Mouse (Mus musculus): ENCODE measurements around the gene Gm13697.
"Not testable (repeated sequence)": the region's sequence is repeated elsewhere in the genome, so short reads cannot be mapped to it uniquely, and the experiment has no call there.

The Gm13697 gene

DNA sequence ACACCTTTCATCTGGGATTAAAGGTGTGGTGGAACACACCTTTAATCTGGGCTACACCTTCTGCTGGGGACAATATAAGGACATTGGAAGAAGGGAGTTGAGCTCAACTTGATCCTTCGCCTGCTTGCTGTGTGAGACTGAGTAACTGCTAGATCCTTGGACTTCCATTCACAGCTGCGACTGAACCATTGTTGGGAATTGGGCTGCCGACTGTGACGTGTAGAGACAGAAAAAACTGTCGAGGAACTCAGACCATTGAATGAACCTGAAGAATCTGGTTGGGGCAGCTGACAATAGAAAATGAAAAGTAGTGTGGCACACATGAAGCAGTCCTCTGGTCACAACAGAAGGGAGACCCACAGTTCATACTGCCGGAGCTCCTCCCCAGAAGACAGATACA, at the start of gene Gm13697:
TSS of gene Gm13697 (plus strand) at position 301 of the 400 bp plus-strand sequence.
- DNase-seq (ENCODE audit: inconsistent ontology term) = not testable (repeated sequence)

DNA sequence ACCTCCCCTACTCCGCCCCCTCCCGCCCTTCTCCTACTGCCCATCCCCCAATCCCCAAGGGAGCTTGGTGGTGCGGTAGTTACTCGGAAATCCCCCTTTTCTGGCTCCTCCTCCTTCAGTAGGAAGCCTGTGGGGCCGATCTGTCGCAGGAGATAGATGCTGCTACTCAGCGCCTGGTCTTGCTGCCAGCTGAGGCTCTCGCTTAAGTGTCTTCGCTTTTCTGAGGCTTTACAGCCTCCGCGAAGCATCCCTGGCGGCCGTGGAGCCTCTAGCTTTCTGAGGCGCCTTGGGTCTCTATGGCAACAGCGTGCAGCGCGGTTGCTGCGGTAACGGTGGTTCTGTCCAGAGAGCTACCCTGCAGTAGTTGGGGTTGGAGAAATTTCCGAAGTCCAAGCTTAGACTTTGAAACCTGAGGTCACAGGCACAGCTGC, 43.6 kb upstream of the Gm13697 start, which contains the start of gene Zswim2:
TSS of gene Zswim2 (minus strand) at position 298 of the 431 bp plus-strand sequence.
- peak; percentile 60 for DNase-seq (ENCODE audit: inconsistent ontology term)

DNA sequence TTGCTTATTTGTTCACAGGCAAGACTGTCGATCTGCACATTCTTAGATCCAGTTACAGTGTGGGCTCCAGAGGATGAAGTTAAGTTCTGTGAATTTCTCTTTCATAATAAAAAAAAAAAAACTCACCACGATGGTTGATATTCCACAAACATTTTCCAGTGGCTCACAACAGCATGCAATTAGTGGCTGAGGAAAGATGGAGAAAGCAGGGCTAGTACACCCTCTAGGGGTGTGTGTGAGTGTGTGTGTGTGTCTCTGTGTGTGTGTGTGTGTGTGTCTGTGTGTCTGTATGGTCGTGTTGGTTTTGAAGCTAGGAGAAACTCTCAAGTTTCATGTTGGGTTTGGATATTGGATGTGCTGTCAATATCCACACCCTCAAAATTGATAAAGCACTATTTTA, 43.2 kb upstream of the Gm13697 start:
- no peak for DNase-seq (ENCODE audit: inconsistent ontology term)

DNA sequence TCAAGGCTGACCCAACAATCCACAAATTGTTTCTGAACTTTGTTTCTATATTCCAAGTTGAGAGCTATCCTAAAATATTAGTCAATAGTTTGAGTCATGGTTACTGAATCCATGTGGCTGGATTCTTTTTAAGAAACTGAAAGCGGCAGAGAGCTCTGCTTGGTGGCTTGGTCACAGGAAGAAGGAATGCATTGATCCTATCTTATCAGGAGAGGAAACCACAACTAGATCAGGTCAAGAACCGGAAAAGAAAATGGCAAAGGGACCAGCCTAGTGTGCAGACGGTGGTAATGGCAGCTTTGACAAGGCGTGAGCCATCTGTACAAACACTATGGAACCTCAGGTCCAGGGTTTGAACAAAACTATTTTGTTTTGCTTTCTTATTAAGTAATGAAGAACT, 42.8 kb upstream of the Gm13697 start:
- DNase-seq (ENCODE audit: inconsistent ontology term) = peak; percentile 11

DNA sequence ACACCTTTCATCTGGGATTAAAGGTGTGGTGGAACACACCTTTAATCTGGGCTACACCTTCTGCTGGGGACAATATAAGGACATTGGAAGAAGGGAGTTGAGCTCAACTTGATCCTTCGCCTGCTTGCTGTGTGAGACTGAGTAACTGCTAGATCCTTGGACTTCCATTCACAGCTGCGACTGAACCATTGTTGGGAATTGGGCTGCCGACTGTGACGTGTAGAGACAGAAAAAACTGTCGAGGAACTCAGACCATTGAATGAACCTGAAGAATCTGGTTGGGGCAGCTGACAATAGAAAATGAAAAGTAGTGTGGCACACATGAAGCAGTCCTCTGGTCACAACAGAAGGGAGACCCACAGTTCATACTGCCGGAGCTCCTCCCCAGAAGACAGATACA, 29.1 kb upstream of the Gm13697 start, which contains the start of gene Gm13698:
TSS of gene Gm13698 (plus strand) at position 301 of the 400 bp plus-strand sequence.
- DNase-seq (ENCODE audit: inconsistent ontology term) = not testable (repeated sequence)

DNA sequence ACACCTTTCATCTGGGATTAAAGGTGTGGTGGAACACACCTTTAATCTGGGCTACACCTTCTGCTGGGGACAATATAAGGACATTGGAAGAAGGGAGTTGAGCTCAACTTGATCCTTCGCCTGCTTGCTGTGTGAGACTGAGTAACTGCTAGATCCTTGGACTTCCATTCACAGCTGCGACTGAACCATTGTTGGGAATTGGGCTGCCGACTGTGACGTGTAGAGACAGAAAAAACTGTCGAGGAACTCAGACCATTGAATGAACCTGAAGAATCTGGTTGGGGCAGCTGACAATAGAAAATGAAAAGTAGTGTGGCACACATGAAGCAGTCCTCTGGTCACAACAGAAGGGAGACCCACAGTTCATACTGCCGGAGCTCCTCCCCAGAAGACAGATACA, 23.3 kb upstream of the Gm13697 start, which contains the start of gene Gm13693:
TSS of gene Gm13693 (plus strand) at position 301 of the 400 bp plus-strand sequence.
- not testable (repeated sequence) for DNase-seq (ENCODE audit: inconsistent ontology term)

DNA sequence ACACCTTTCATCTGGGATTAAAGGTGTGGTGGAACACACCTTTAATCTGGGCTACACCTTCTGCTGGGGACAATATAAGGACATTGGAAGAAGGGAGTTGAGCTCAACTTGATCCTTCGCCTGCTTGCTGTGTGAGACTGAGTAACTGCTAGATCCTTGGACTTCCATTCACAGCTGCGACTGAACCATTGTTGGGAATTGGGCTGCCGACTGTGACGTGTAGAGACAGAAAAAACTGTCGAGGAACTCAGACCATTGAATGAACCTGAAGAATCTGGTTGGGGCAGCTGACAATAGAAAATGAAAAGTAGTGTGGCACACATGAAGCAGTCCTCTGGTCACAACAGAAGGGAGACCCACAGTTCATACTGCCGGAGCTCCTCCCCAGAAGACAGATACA, 17.5 kb upstream of the Gm13697 start, which contains the start of gene Gm13695:
TSS of gene Gm13695 (plus strand) at position 301 of the 400 bp plus-strand sequence.
- not testable (repeated sequence) for DNase-seq (ENCODE audit: inconsistent ontology term)

DNA sequence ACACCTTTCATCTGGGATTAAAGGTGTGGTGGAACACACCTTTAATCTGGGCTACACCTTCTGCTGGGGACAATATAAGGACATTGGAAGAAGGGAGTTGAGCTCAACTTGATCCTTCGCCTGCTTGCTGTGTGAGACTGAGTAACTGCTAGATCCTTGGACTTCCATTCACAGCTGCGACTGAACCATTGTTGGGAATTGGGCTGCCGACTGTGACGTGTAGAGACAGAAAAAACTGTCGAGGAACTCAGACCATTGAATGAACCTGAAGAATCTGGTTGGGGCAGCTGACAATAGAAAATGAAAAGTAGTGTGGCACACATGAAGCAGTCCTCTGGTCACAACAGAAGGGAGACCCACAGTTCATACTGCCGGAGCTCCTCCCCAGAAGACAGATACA, 11.7 kb upstream of the Gm13697 start, which contains the start of gene Gm13696:
TSS of gene Gm13696 (plus strand) at position 301 of the 400 bp plus-strand sequence.
- DNase-seq (ENCODE audit: inconsistent ontology term) = not testable (repeated sequence)

DNA sequence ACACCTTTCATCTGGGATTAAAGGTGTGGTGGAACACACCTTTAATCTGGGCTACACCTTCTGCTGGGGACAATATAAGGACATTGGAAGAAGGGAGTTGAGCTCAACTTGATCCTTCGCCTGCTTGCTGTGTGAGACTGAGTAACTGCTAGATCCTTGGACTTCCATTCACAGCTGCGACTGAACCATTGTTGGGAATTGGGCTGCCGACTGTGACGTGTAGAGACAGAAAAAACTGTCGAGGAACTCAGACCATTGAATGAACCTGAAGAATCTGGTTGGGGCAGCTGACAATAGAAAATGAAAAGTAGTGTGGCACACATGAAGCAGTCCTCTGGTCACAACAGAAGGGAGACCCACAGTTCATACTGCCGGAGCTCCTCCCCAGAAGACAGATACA, 5.9 kb upstream of the Gm13697 start, which contains the start of gene Gm13694:
TSS of gene Gm13694 (plus strand) at position 301 of the 400 bp plus-strand sequence.
- DNase-seq (ENCODE audit: inconsistent ontology term) = not testable (repeated sequence)

DNA sequence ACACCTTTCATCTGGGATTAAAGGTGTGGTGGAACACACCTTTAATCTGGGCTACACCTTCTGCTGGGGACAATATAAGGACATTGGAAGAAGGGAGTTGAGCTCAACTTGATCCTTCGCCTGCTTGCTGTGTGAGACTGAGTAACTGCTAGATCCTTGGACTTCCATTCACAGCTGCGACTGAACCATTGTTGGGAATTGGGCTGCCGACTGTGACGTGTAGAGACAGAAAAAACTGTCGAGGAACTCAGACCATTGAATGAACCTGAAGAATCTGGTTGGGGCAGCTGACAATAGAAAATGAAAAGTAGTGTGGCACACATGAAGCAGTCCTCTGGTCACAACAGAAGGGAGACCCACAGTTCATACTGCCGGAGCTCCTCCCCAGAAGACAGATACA, 5.7 kb downstream of the Gm13697 start, which contains the start of gene Gm13691:
TSS of gene Gm13691 (plus strand) at position 301 of the 400 bp plus-strand sequence.
- DNase-seq (ENCODE audit: inconsistent ontology term) = not testable (repeated sequence)

DNA sequence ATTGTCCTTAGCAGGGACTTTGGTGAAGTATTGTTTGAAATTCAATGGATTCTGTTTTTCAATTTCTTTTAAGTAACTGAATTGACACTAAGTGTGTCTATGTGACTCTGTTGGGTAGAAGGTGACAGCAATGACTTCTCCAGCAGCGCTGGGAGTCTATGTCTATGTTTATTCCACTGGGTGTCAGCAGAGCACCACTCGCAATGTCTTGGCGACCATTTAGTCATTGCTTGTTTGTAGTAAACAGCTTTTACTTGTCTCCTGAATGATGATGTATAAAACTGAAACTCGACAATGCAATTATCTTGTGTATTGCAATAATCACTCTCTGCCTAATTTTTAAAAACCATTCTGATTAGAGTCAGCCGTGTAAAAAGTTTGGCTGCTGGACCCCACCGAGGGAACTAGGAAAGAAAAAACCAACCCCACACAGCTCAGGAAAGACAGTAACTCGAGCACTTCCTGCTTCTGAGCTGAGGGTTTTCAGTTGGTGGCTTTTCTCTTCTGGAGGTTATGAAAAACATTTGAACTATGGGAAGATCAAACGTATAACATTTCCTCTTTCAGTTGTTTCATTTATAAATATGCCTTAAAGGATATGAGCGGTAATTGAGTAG, 9.2 kb downstream of the Gm13697 start:
- not testable (repeated sequence) for DNase-seq (ENCODE audit: inconsistent ontology term)

DNA sequence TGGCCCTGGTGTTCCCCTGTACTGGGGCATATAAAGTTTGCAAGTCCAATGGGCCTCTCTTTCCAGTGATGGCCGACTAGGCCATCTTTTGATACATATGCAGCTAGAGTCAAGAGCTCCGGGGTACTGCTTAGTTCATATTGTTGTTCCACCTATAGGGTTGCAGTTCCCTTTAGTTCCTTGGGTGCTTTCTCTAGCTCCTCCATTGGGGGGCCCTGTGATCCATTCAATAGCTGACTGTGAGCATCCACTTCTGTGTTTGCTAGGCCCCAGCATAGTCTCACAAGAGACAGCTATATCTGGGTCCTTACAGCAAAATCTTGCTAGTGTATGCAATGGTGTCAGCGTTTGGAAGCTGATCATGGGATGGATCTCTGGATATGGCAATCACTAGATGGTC, 10.0 kb downstream of the Gm13697 start:
- not testable (repeated sequence) for DNase-seq (ENCODE audit: inconsistent ontology term)

DNA sequence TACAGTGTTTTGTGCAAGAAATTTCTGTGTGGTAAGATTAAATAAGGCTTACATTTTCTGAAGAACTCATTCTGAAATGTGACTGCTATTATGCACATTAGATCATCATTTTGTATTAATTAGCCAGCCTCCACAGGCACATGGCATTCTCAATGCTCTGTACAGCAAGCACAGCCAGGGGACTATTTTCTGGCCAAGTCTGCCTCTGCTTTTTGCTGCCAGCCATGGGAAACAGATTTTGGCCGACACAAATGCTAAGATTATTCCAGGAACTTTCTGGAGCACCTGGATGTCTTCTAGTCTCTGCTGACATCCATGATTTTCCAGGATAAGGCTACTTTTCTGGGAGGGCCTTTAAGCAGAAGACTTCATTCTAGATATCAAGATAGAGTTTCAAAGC, 24.4 kb downstream of the Gm13697 start:
- DNase-seq (ENCODE audit: inconsistent ontology term) = no peak

DNA sequence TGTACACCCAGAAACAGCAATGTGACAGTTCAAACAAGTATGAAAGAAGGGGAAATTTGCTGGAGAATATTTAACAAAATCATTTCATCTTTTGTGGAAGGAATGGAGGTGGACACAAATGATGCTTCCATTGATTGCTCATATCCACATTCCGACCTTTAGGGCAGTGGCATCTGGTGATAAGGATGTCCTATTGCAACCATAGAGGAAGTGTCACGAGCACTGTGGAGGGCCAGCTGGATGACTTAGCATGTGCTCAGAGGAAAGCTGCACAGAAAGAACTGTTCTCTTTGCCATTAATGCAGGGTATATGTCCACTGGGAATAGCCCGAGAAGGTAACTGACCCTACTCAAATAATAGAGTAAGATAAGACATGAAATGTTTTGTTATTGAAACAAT, 25.3 kb downstream of the Gm13697 start:
- DNase-seq (ENCODE audit: inconsistent ontology term) = no peak

DNA sequence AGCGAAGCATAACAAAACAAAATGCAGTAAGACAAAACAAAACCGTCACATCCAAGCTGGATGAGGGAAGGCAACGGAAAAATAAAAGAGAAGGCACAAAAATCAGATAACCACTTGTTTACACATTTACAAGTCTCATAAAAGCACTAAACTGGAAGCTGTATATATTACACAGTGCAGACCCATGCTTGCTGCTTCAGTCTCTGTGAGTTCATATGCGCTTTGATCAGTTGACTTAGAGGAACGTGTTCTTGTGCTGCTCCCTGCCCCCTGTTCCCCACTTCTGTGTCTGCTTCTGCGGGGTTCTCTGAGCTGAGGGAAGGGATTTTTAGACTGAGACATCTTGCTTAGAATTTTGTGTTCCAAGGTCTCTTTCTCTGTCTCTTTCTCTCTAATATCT, 30.0 kb downstream of the Gm13697 start:
- DNase-seq (ENCODE audit: inconsistent ontology term) = no peak

DNA sequence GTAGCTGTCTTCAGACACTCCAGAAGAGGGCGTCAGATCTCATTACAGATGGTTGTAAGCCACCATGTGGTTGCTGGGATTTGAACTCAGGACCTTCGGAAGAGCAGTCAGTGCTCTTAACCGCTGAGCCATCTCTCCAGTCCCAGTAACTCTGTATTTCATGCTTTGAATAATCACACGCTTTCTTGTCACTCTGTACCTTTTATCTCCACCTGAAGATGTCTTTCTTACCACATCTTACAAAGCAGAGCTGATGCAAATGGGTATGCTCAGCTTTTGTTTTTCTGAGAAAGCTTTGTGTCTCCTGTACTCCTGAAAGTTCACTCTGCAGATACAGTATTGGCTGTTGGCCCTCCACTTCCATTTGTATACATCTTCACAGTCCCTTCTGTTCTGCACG, 31.7 kb downstream of the Gm13697 start:
- DNase-seq (ENCODE audit: inconsistent ontology term) = not testable (repeated sequence)

DNA sequence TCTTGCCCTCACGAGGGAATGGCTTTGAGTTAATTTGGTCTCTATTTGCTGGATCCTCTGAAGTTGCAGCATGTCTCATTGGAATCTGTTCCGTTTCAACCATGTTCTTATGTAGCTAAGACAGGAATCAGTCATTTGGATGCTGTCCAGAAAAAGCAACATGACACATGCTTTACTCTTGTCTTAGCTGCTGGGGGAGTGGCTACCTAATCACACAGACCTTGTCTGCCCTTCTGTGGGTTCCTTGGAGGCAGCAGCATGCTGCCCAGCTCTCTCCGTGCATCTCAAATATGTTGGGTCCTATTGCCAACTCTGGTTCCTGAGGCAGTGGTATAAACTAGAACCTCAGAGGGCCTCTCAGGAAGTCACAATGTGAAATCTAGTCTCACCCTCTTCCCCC, 33.8 kb downstream of the Gm13697 start:
- peak; percentile 16 for DNase-seq (ENCODE audit: inconsistent ontology term)

DNA sequence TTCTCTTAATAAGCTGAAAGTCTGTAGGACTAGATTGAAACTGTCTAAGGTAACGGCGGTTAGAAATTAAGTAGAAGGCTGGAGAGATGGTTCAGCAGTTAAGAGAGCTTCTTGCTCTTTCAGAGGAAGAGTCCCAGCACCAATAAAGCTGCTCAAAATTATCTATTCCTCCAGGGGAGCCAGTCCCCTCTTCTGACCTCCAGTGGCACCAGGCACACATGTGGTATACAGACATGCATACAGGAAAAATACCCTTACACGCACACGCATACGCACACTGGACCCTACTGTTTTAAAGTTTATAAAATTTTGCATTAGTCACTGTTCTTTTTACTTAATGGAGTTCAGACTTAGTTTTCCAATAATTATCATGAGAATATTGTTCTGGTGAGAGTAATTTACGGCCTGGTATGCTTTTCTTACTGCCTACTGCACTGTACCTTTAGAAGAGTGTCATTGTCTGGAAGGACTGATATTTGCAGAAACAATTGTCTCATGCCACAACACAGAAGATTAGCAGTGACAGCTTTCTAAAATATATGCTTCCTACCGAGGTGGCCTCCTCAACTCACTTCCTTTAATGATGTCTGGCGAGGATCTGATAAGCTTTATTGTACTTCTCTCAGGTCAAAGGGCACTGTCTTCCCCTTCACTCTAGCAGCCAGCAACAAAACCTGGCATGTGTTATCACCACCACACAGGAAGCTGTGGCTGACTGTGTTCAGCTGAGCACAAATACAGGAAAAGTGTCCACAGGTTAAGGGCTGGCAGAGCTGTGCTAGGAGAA, 35.2 kb downstream of the Gm13697 start:
- no peak for DNase-seq (ENCODE audit: inconsistent ontology term)

DNA sequence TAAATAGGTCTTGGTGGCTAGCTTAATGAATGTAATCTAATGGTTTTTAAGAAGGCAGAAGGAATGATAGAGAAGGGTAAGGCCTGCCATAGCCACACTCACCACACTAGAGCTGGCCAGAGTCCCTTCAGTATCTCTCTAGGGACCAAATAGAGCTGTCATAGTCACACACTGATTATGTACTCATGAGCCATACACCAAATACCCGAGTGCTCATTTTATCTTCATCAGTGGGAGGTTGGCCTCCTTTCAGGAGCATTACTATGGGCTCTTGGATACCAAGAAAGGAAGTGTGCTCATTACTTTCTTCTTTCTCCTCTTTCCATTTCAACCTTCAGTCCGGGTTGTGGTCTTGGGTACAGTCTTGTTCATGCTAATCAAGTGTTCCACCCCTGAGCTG, 37.4 kb downstream of the Gm13697 start:
- DNase-seq (ENCODE audit: inconsistent ontology term) = no peak

DNA sequence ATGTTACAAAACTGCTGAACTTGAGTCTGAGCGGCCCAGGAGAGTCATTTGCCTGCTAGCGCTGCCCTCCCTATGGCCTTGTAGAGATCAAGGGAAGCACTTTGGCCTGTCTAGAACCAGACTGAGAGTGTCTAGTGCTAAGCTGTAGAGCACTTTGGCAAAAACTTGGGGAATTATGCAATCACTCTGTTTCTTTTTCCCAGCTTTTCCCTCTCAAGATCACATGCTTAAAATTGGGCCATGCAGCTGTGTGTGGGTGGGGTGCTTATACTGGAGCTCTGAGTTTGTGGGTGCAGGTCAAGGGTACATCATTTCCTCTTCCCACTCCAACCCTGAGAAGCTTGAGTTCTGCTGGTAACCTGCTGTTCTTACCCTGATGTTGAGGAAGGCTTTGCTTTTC, 38.4 kb downstream of the Gm13697 start:
- no peak for DNase-seq (ENCODE audit: inconsistent ontology term)

DNA sequence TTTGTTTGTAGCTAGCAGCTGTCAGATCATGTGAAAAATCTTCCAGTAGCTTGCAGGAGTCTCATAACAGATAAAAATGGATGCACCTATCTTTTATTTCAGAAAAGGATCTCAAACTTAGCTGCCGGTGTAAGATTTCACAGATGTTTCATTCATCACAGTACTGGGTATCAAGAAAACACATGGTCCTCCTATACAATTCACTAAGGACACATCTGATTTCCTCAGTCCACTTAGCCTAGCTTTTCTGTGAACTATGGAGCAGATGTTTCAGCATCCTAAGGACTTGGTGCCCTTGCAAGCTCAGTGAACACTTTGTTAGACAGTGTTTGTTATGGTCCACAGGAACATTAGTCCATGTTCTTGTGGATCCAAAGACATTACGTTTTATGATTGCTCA, 38.8 kb downstream of the Gm13697 start:
- DNase-seq (ENCODE audit: inconsistent ontology term) = no peak

DNA sequence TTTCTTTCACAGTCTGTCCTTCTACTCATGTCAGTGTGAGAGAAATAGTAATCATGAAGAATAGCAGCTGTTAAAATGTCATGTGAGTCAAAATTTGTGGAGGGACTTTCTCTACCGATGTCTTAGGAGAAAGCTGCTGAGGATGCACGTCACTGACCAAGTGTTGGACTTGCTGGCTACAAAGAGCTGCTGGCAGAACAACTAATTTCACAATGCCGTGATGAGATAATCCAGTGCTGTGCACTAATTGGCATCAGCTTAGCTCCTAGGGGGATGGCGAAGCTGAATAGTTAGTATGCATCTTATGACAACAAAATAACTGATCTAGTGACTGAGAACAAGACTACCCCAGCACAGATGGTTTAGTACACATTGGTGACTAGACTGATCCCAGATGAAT, 40.7 kb downstream of the Gm13697 start:
- DNase-seq (ENCODE audit: inconsistent ontology term) = peak; percentile 21
